Comparison of ENCODE assay signal across 9 mouse cellular contexts in the genomic region with DNA sequence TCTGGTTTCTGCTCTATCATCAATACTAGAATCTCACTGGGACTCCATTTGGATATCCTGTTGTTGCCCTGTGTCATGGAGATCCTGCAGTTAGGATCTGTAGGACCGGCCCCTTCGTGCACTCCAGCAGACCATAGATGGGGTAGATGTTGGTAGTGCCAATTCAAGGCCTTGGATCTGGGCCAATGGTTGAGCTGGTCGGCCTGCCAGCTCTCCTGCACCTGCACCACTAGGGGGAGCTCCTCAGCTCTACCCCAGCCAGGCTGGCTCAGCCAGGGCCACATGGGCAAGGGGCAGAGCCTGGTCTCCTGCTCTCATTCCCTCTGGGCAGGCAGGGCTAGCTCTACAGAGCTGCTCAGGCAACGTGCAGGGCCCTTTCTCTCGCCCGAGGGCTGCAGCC.
DNase-seq lines count a peak whose midpoint lies in the region; ATAC-seq and TF ChIP-seq lines count a peak whose summit lies in the region.
"Had no signal": no experiment of that assay in that cellular context is flagged by ENCODE, and none has a peak within 500 bp of the region (broad histone marks: within the 10 kb centered on the region; RNA-seq: fewer than 3 reads in every experiment).

No protein-coding gene starts in this region.

- H3K9me3 ChIP-seq in kidney, embryonic 15.5 days (replicated peaks), result no peaks in the 10 kb centered on the region
- H3K9me3 ChIP-seq in G1E (replicated peaks), result no peaks in the 10 kb centered on the region
- H3K9me3 ChIP-seq in midbrain, embryonic 16.5 days (replicated peaks; ENCODE audit: control insufficient read depth, low read length, poor library complexity, severe bottlenecking), result no peaks in the 10 kb centered on the region
- H3K9me3 ChIP-seq: megakaryocyte, embryonic 14.5 days had no signal

- H3K27me3 ChIP-seq in kidney, embryonic 15.5 days, result no peaks in the 10 kb centered on the region
- no peaks in the 10 kb centered on the region for H3K27me3 ChIP-seq in G1E (ENCODE audit: insufficient read depth, low read length)
- no peaks in the 10 kb centered on the region for H3K27me3 ChIP-seq in midbrain, embryonic 16.5 days (ENCODE audit: control insufficient read depth, insufficient read depth, low read depth, low read length)
- H3K27me3 ChIP-seq: megakaryocyte, embryonic 14.5 days had no signal

- no peak overlapping the region for H3K4me2 ChIP-seq in kidney, embryonic 15.5 days
- no peak overlapping the region for H3K4me2 ChIP-seq in midbrain, embryonic 16.5 days (ENCODE audit: low read length)

- no peak overlapping the region for H3K27ac ChIP-seq in kidney, embryonic 15.5 days
- H3K27ac ChIP-seq in midbrain, embryonic 16.5 days (ENCODE audit: low read length), result 0 out of 2 replicates have a peak overlapping the region, but pooled peaks have one; percentile 23

- H3K4me3 ChIP-seq in kidney, embryonic 15.5 days (replicated peaks), result no peak overlapping the region
- no peak overlapping the region for H3K4me3 ChIP-seq in G1E (ENCODE audit: low read depth, low read length)
- H3K4me3 ChIP-seq in midbrain, embryonic 16.5 days (ENCODE audit: low read depth, low read length), result no peak overlapping the region
- H3K4me3 ChIP-seq: megakaryocyte, embryonic 14.5 days had no signal

- 89% methylated on average over 6 of the region's 6 CpGs for WGBS in kidney, embryonic 15.5 days
- WGBS in midbrain, embryonic 16.5 days, result 77% methylated on average over 6 of the region's 6 CpGs

- no peaks in the 10 kb centered on the region for H3K4me1 ChIP-seq in kidney, embryonic 15.5 days
- H3K4me1 ChIP-seq in G1E (ENCODE audit: insufficient read depth, low read depth, low read length), result no peaks in the 10 kb centered on the region
- H3K4me1 ChIP-seq in midbrain, embryonic 16.5 days (ENCODE audit: control insufficient read depth, insufficient read depth, low read length), result no peaks in the 10 kb centered on the region
- H3K4me1 ChIP-seq: megakaryocyte, embryonic 14.5 days had no signal

- DNase-seq in kidney, adult 11 months, result peak; percentile 25
- DNase-seq in G1E (ENCODE audit: low spot score), result peak; percentile 20
- DNase-seq in c-Kit-positive CD71-negative TER-119-negative erythroid progenitor cells, embryonic 14.5 days (ENCODE audit: low read depth), result peak; percentile 22
- DNase-seq in kidney, postnatal 10 days, result peak; percentile 56
- peak; percentile 67 for DNase-seq in thymus, postnatal 25 days
- no peak for DNase-seq in left cerebral cortex, postnatal 14 days (ENCODE audit: low spot score in 2 of 2)

- TF ChIP-seq CTCF in G1E (IDR thresholded peaks at IDR 0.05; ENCODE audit: low read depth, low read length), result peak; percentile 72; the same call in 1 of the 2 replicates

- intact Hi-C loops in left cerebral cortex, postnatal 14 days (cut with DNase I), result no loop called here

- ATAC-seq in kidney, embryonic 15.5 days (replicated peaks; ENCODE audit: low FRiP score), result no peak
- ATAC-seq in G1E (ENCODE audit: extremely low read depth, insufficient number of reproducible peaks, low FRiP score, poor library complexity, severe bottlenecking), result peak; percentile 49; the same call in 1 of the 2 replicates
- no peak for ATAC-seq in midbrain, embryonic 16.5 days

- no peak overlapping the region for H3K9ac ChIP-seq in kidney, embryonic 15.5 days
- H3K9ac ChIP-seq in midbrain, embryonic 16.5 days (ENCODE audit: low read depth, low read length), result no peak overlapping the region

- peaks cover 16% of the 10 kb centered on the region for H3K36me3 ChIP-seq in kidney, embryonic 15.5 days
- H3K36me3 ChIP-seq in G1E (replicated peaks), result no peaks in the 10 kb centered on the region
- H3K36me3 ChIP-seq in midbrain, embryonic 16.5 days (ENCODE audit: control insufficient read depth, insufficient read depth, low read length), result 0 out of 2 replicates have a peak, but pooled peaks cover 3% of the 10 kb centered on the region

Comparison
In these comparisons a context has a peak if more than half of its experiments do, and no peak if none do; other contexts are left out.
1. DNase-seq: peak in kidney, adult 11 months (single experiment), G1E (single experiment), c-Kit-positive CD71-negative TER-119-negative erythroid progenitor cells, embryonic 14.5 days (single experiment), kidney, postnatal 10 days (single experiment) and thymus, postnatal 25 days (single experiment); none in left cerebral cortex, postnatal 14 days (0 of 2).